Mouse (Mus musculus) stomach, postnatal 0 days (tissue): Measurements from ENCODE around the gene Syf2. TPM values are rescaled to one million over a fixed set of nuclear protein-coding genes. Genes with fewer than 3 reads are reported as not detected.
A peak's percentile ranks its signal among the peaks of the same experiment; 100 is the strongest.

Experiments used
- ATAC-seq: fragments of 200-750 bp; cut with Nextera tagmentation; 2 replicates; pipeline ENCODE4 v1.8.0; 2017; ENCODE audit not compliant: low FRiP score, low TSS enrichment
- DNase-seq: peaks from one replicate; pipeline ENCODE4 v3.0.0-alpha.2; 2016; ENCODE audit warnings: low spot score
- H3K27ac ChIP-seq: fragments of 300-500 bp; sonication (generic); replicated peaks from 2 replicates; pipeline ENCODE4 v1.5.1; 2014; ENCODE audit warnings: mild to moderate bottlenecking, control low read depth
- H3K27me3 ChIP-seq: fragments of 300-500 bp; sonication (generic); 2 replicates; pipeline ENCODE4 v1.6.1; 2014; ENCODE audit warnings: low read length; ENCODE audit not compliant: control insufficient read depth, insufficient read depth
- H3K36me3 ChIP-seq: fragments of 300-500 bp; sonication (generic); 2 replicates; pipeline ENCODE4 v1.6.1; 2014; ENCODE audit warnings: low read length, mixed read lengths; ENCODE audit not compliant: control insufficient read depth, insufficient read depth
- H3K4me1 ChIP-seq: fragments of 300-500 bp; sonication (generic); replicated peaks from 2 replicates; pipeline ENCODE4 v1.6.1; 2014; ENCODE audit warnings: antibody characterized with exemption; ENCODE audit not compliant: control insufficient read depth, insufficient read depth
- H3K4me2 ChIP-seq: fragments of 300-500 bp; sonication (generic); replicated peaks from 2 replicates; pipeline ENCODE4 v1.6.1; 2014; ENCODE audit warnings: low read depth, mild to moderate bottlenecking, control low read depth, moderate library complexity
- H3K4me3 ChIP-seq: fragments of 300-500 bp; sonication (generic); 2 replicates; pipeline ENCODE4 v1.5.1; 2014; ENCODE audit warnings: low read depth, low read length, control low read depth
- H3K9ac ChIP-seq: fragments of 300-500 bp; sonication (generic); 2 replicates; pipeline ENCODE4 v1.6.1; 2014; ENCODE audit warnings: mild to moderate bottlenecking, low read length, control low read depth, mixed read lengths
- H3K9me3 ChIP-seq: fragments of 300-500 bp; sonication (generic); 2 replicates; pipeline ENCODE4 v1.6.1; 2016; ENCODE audit warnings: low read length; ENCODE audit not compliant: control insufficient read depth
- CTCF ChIP-seq: IDR thresholded peaks from 2 replicates; pipeline ENCODE4 v1.5.1; 2016; ENCODE audit warnings: antibody characterized with exemption, low read depth, mild to moderate bottlenecking, moderate library complexity
- EP300 ChIP-seq: optimal IDR thresholded peaks from 2 replicates; pipeline ENCODE3; 2016; ENCODE audit warnings: antibody characterized with exemption
- WGBS: fragments of 180-500 bp; shearing (Covaris S2); extraction: QIAGEN DNeasy Blood & Tissue Kit; methylation state at CpG from one replicate; pipeline ENCODE4 v1.1.7; 2014; 5-methylcytosine and 5-hydroxymethylcytosine counted together
- polyA plus RNA-seq: library from polyadenylated mRNA; unstranded; fragments of >200 nt; fragmentation: Nextera tagmentation; extraction: Ambion mirVana; gene quantifications from 2 replicates; pipeline ENCODE4 v1.2.1, GENCODE M21; 2015

The Syf2 gene
- polyA plus RNA-seq, 1 experiment from 2014 or later: 74.1 TPM

- peaks cover 3% of the 10 kb centered on the region; the same call in 1 of the 2 replicates for H3K4me1 ChIP-seq
- 52% methylated on average over 14 of the region's 14 CpGs for WGBS
These were observed 15.3 kb upstream of the Syf2 start for GRCm38 (mm10) chr4:134915223-134916050.

GRCm38 (mm10) chr4:134917194-134917593, 13.5 kb upstream of the Syf2 start:
- Histone ChIP-seq H3K27me3 (no peaks in the 10 kb centered on the region), H3K4me1 (peaks cover 3% of the 10 kb centered on the region; the same call in 1 of the 2 replicates), H3K27ac (no peak overlapping the region), H3K36me3 (no peaks in the 10 kb centered on the region), H3K4me3 (no peak overlapping the region), H3K4me2 (no peak overlapping the region), H3K9me3 (no peaks in the 10 kb centered on the region), H3K9ac (no peak overlapping the region)
- ATAC-seq (no peak), DNase-seq (no peak)
- no peak for TF ChIP-seq CTCF
- no peak for TF ChIP-seq EP300
- WGBS: 79% methylated on average over 3 of the region's 3 CpGs

More at GRCm38 (mm10) chr4:134915223-134916050, 15.3 kb upstream of the Syf2 start:
- Histone ChIP-seq H3K27ac (peak overlapping the region; percentile 98), H3K9me3 (no peaks in the 10 kb centered on the region), H3K9ac (peak overlapping the region; percentile 87; the same call in 1 of the 2 replicates), H3K4me2 (peak overlapping the region; percentile 70), H3K4me3 (peak overlapping the region; percentile 90), H3K36me3 (no peaks in the 10 kb centered on the region), H3K27me3 (no peaks in the 10 kb centered on the region)
- ATAC-seq (peak; percentile 44), DNase-seq (peak; percentile 33)
- TF ChIP-seq EP300 (no peak), CTCF (no peak)

- WGBS: 26% methylated on average over 7 of the region's 7 CpGs
- no peak for DNase-seq
These were observed 12.3 kb upstream of the Syf2 start for GRCm38 (mm10) chr4:134918381-134918780.

GRCm38 (mm10) chr4:134919733-134920540, 10.8 kb upstream of the Syf2 start:
- 39% methylated on average over 12 of the region's 12 CpGs for WGBS
- H3K27ac ChIP-seq: no peak overlapping the region
- ATAC-seq (no peak), DNase-seq (no peak)
- H3K36me3 ChIP-seq: no peaks in the 10 kb centered on the region
- no peak overlapping the region for H3K4me2 ChIP-seq
- no peaks in the 10 kb centered on the region for H3K27me3 ChIP-seq
- peaks cover 3% of the 10 kb centered on the region; the same call in 1 of the 2 replicates for H3K4me1 ChIP-seq
- TF ChIP-seq CTCF (no peak), EP300 (no peak)
- no peak overlapping the region for H3K4me3 ChIP-seq
- H3K9me3 ChIP-seq: no peaks in the 10 kb centered on the region
- H3K9ac ChIP-seq: no peak overlapping the region

More at GRCm38 (mm10) chr4:134918381-134918780, 12.3 kb upstream of the Syf2 start:
- Histone ChIP-seq H3K27ac (0 out of 2 replicates have a peak overlapping the region, but pooled peaks have one; percentile 35), H3K36me3 (no peaks in the 10 kb centered on the region), H3K9me3 (no peaks in the 10 kb centered on the region), H3K4me2 (no peak overlapping the region), H3K4me3 (no peak overlapping the region), H3K4me1 (peaks cover 3% of the 10 kb centered on the region; the same call in 1 of the 2 replicates), H3K27me3 (no peaks in the 10 kb centered on the region), H3K9ac (no peak overlapping the region)
- ATAC-seq: no peak
- no peak for TF ChIP-seq CTCF
- no peak for TF ChIP-seq EP300

- H3K4me2 ChIP-seq: no peak overlapping the region
- H3K27me3 ChIP-seq: no peaks in the 10 kb centered on the region
- H3K9me3 ChIP-seq: no peaks in the 10 kb centered on the region
- ATAC-seq: no peak
- peaks cover 5% of the 10 kb centered on the region for H3K36me3 ChIP-seq
- H3K9ac ChIP-seq: no peak overlapping the region
- TF ChIP-seq EP300 (no peak), CTCF (no peak)
- H3K4me1 ChIP-seq: no peaks in the 10 kb centered on the region; the same call in 1 of the 2 replicates
- WGBS: 97% methylated on average over 6 of the region's 6 CpGs
- H3K4me3 ChIP-seq: no peak overlapping the region
- H3K27ac ChIP-seq: no peak overlapping the region
- no peak for DNase-seq
These were observed 10.1 kb upstream of the Syf2 start for GRCm38 (mm10) chr4:134920631-134921030.
